Mouse (Mus musculus): Measurements from ENCODE around the gene Cdh4. TPM values are rescaled to one million over a fixed set of nuclear protein-coding genes. Genes with fewer than 3 reads are reported as not detected.
A peak's percentile ranks its signal among the peaks of the same experiment; 100 is the strongest.

Cdh4 gene
- polyA plus RNA-seq, 1 experiment from 2014 or later, result 3.2 TPM

- H3K36me3 ChIP-seq (ENCODE audit: control insufficient read depth, insufficient read depth, low read length), result no peaks in the 10 kb centered on the region
- no peaks in the 10 kb centered on the region for H3K27me3 ChIP-seq (ENCODE audit: control insufficient read depth, insufficient read depth, low read length)
- ATAC-seq (ENCODE audit: insufficient number of reproducible peaks, low FRiP score, low TSS enrichment, low read depth), result no peak
- H3K9ac ChIP-seq (ENCODE audit: low read length), result no peak overlapping the region
- H3K4me3 ChIP-seq (ENCODE audit: low read depth, low read length), result no peak overlapping the region
- H3K4me2 ChIP-seq (ENCODE audit: low read depth, severe bottlenecking), result no peak overlapping the region
- 91% methylated on average over 11 of the region's 11 CpGs for WGBS
- no peaks in the 10 kb centered on the region for H3K4me1 ChIP-seq (ENCODE audit: control insufficient read depth, insufficient read depth, low read length)
- DNase-seq (ENCODE audit: low spot score), result no peak
- no peak overlapping the region for H3K27ac ChIP-seq (replicated peaks; ENCODE audit: low read depth, low read length)
- H3K9me3 ChIP-seq (ENCODE audit: control insufficient read depth, low read length), result no peaks in the 10 kb centered on the region
These were observed 156.7 kb downstream of the Cdh4 start for GRCm38 (mm10) chr2:179598886-179599285.

- no peaks in the 10 kb centered on the region for H3K4me1 ChIP-seq (ENCODE audit: control insufficient read depth, insufficient read depth, low read length)
- no peak overlapping the region for H3K4me2 ChIP-seq (ENCODE audit: low read depth, severe bottlenecking)
- H3K27ac ChIP-seq (replicated peaks; ENCODE audit: low read depth, low read length), result no peak overlapping the region
- ATAC-seq (ENCODE audit: insufficient number of reproducible peaks, low FRiP score, low TSS enrichment, low read depth) (no peak), DNase-seq (ENCODE audit: low spot score) (no peak)
- no peaks in the 10 kb centered on the region for H3K27me3 ChIP-seq (ENCODE audit: control insufficient read depth, insufficient read depth, low read length)
- H3K4me3 ChIP-seq (ENCODE audit: low read depth, low read length), result no peak overlapping the region
- H3K9me3 ChIP-seq (ENCODE audit: control insufficient read depth, low read length), result no peaks in the 10 kb centered on the region
- H3K36me3 ChIP-seq (ENCODE audit: control insufficient read depth, insufficient read depth, low read length), result no peaks in the 10 kb centered on the region
- no peak overlapping the region for H3K9ac ChIP-seq (ENCODE audit: low read length)
- WGBS, result 92% methylated on average over 1 of the region's 1 CpGs
These were observed 157.7 kb downstream of the Cdh4 start for GRCm38 (mm10) chr2:179599886-179600285.

GRCm38 (mm10) chr2:179600347-179600746, 158.1 kb downstream of the Cdh4 start:
- H3K27me3 ChIP-seq (ENCODE audit: control insufficient read depth, insufficient read depth, low read length), result no peaks in the 10 kb centered on the region
- H3K27ac ChIP-seq (replicated peaks; ENCODE audit: low read depth, low read length), result no peak overlapping the region
- WGBS, result 86% methylated on average over 2 of the region's 2 CpGs
- no peak for DNase-seq (ENCODE audit: low spot score)
- H3K4me3 ChIP-seq (ENCODE audit: low read depth, low read length), result no peak overlapping the region
- H3K4me2 ChIP-seq (ENCODE audit: low read depth, severe bottlenecking), result no peak overlapping the region
- no peak for ATAC-seq (ENCODE audit: insufficient number of reproducible peaks, low FRiP score, low TSS enrichment, low read depth)
- no peaks in the 10 kb centered on the region for H3K9me3 ChIP-seq (ENCODE audit: control insufficient read depth, low read length)
- H3K9ac ChIP-seq (ENCODE audit: low read length), result no peak overlapping the region
- no peaks in the 10 kb centered on the region for H3K4me1 ChIP-seq (ENCODE audit: control insufficient read depth, insufficient read depth, low read length)
- H3K36me3 ChIP-seq (ENCODE audit: control insufficient read depth, insufficient read depth, low read length), result no peaks in the 10 kb centered on the region

GRCm38 (mm10) chr2:179601167-179601566, 158.9 kb downstream of the Cdh4 start:
- ATAC-seq (ENCODE audit: insufficient number of reproducible peaks, low FRiP score, low TSS enrichment, low read depth) (no peak), DNase-seq (ENCODE audit: low spot score) (no peak)
- no peak overlapping the region for H3K9ac ChIP-seq (ENCODE audit: low read length)
- H3K36me3 ChIP-seq (ENCODE audit: control insufficient read depth, insufficient read depth, low read length), result no peaks in the 10 kb centered on the region
- no peak overlapping the region for H3K27ac ChIP-seq (replicated peaks; ENCODE audit: low read depth, low read length)
- H3K4me3 ChIP-seq (ENCODE audit: low read depth, low read length), result no peak overlapping the region
- no peak overlapping the region for H3K4me2 ChIP-seq (ENCODE audit: low read depth, severe bottlenecking)
- H3K27me3 ChIP-seq (ENCODE audit: control insufficient read depth, insufficient read depth, low read length), result no peaks in the 10 kb centered on the region
- H3K9me3 ChIP-seq (ENCODE audit: control insufficient read depth, low read length), result no peaks in the 10 kb centered on the region
- WGBS, result 86% methylated on average over 9 of the region's 9 CpGs
- H3K4me1 ChIP-seq (ENCODE audit: control insufficient read depth, insufficient read depth, low read length), result no peaks in the 10 kb centered on the region

- no peak overlapping the region for H3K4me3 ChIP-seq (ENCODE audit: low read depth, low read length)
- H3K9me3 ChIP-seq (ENCODE audit: control insufficient read depth, low read length), result no peaks in the 10 kb centered on the region
- H3K27me3 ChIP-seq (ENCODE audit: control insufficient read depth, insufficient read depth, low read length), result no peaks in the 10 kb centered on the region
- H3K4me1 ChIP-seq (ENCODE audit: control insufficient read depth, insufficient read depth, low read length), result no peaks in the 10 kb centered on the region
- H3K27ac ChIP-seq (replicated peaks; ENCODE audit: low read depth, low read length), result no peak overlapping the region
- no peak for DNase-seq (ENCODE audit: low spot score)
- no peak overlapping the region for H3K4me2 ChIP-seq (ENCODE audit: low read depth, severe bottlenecking)
- no peak overlapping the region for H3K9ac ChIP-seq (ENCODE audit: low read length)
- no peak for ATAC-seq (ENCODE audit: insufficient number of reproducible peaks, low FRiP score, low TSS enrichment, low read depth)
- WGBS, result 86% methylated on average over 3 of the region's 3 CpGs
- no peaks in the 10 kb centered on the region for H3K36me3 ChIP-seq (ENCODE audit: control insufficient read depth, insufficient read depth, low read length)
These were observed 162.5 kb downstream of the Cdh4 start for GRCm38 (mm10) chr2:179604746-179605145.

GRCm38 (mm10) chr2:179605255-179605654, 163.0 kb downstream of the Cdh4 start:
- 85% methylated on average over 10 of the region's 10 CpGs for WGBS
- H3K9ac ChIP-seq (ENCODE audit: low read length), result no peak overlapping the region

GRCm38 (mm10) chr2:179606341-179606740, 164.1 kb downstream of the Cdh4 start:
- Histone ChIP-seq H3K9me3 (ENCODE audit: control insufficient read depth, low read length) (no peaks in the 10 kb centered on the region), H3K27ac (replicated peaks; ENCODE audit: low read depth, low read length) (no peak overlapping the region), H3K4me3 (ENCODE audit: low read depth, low read length) (no peak overlapping the region), H3K9ac (ENCODE audit: low read length) (no peak overlapping the region), H3K4me2 (ENCODE audit: low read depth, severe bottlenecking) (no peak overlapping the region), H3K27me3 (ENCODE audit: control insufficient read depth, insufficient read depth, low read length) (0 out of 2 replicates have a peak, but pooled peaks cover 2% of the 10 kb centered on the region), H3K4me1 (ENCODE audit: control insufficient read depth, insufficient read depth, low read length) (no peaks in the 10 kb centered on the region), H3K36me3 (ENCODE audit: control insufficient read depth, insufficient read depth, low read length) (no peaks in the 10 kb centered on the region)
- WGBS, result 88% methylated on average over 2 of the region's 2 CpGs
- ATAC-seq (ENCODE audit: insufficient number of reproducible peaks, low FRiP score, low TSS enrichment, low read depth) (no peak), DNase-seq (ENCODE audit: low spot score) (no peak)

More at GRCm38 (mm10) chr2:179605255-179605654, 163.0 kb downstream of the Cdh4 start:
- DNase-seq (ENCODE audit: low spot score) (no peak), ATAC-seq (ENCODE audit: insufficient number of reproducible peaks, low FRiP score, low TSS enrichment, low read depth) (no peak)
- Histone ChIP-seq H3K4me2 (ENCODE audit: low read depth, severe bottlenecking) (no peak overlapping the region), H3K4me3 (ENCODE audit: low read depth, low read length) (no peak overlapping the region), H3K4me1 (ENCODE audit: control insufficient read depth, insufficient read depth, low read length) (no peaks in the 10 kb centered on the region), H3K27me3 (ENCODE audit: control insufficient read depth, insufficient read depth, low read length) (no peaks in the 10 kb centered on the region), H3K36me3 (ENCODE audit: control insufficient read depth, insufficient read depth, low read length) (no peaks in the 10 kb centered on the region), H3K27ac (replicated peaks; ENCODE audit: low read depth, low read length) (no peak overlapping the region), H3K9me3 (ENCODE audit: control insufficient read depth, low read length) (no peaks in the 10 kb centered on the region)

- no peak for ATAC-seq (ENCODE audit: insufficient number of reproducible peaks, low FRiP score, low TSS enrichment, low read depth)
These were observed 173.7 kb downstream of the Cdh4 start for GRCm38 (mm10) chr2:179615906-179616305.

More at GRCm38 (mm10) chr2:179615906-179616305, 173.7 kb downstream of the Cdh4 start:
- Histone ChIP-seq H3K4me3 (ENCODE audit: low read depth, low read length) (no peak overlapping the region), H3K9ac (ENCODE audit: low read length) (no peak overlapping the region), H3K27me3 (ENCODE audit: control insufficient read depth, insufficient read depth, low read length) (0 out of 2 replicates have a peak, but pooled peaks cover 2% of the 10 kb centered on the region), H3K4me2 (ENCODE audit: low read depth, severe bottlenecking) (no peak overlapping the region), H3K36me3 (ENCODE audit: control insufficient read depth, insufficient read depth, low read length) (no peaks in the 10 kb centered on the region), H3K9me3 (ENCODE audit: control insufficient read depth, low read length) (no peaks in the 10 kb centered on the region), H3K4me1 (ENCODE audit: control insufficient read depth, insufficient read depth, low read length) (no peaks in the 10 kb centered on the region), H3K27ac (replicated peaks; ENCODE audit: low read depth, low read length) (no peak overlapping the region)
- WGBS, result 50% methylated on average over 5 of the region's 5 CpGs
- peak; percentile 79 for DNase-seq (ENCODE audit: low spot score)

Data from limb, embryonic 11.5 days (tissue).